Mouse (Mus musculus): ENCODE measurements around the gene Pts.

DNA sequence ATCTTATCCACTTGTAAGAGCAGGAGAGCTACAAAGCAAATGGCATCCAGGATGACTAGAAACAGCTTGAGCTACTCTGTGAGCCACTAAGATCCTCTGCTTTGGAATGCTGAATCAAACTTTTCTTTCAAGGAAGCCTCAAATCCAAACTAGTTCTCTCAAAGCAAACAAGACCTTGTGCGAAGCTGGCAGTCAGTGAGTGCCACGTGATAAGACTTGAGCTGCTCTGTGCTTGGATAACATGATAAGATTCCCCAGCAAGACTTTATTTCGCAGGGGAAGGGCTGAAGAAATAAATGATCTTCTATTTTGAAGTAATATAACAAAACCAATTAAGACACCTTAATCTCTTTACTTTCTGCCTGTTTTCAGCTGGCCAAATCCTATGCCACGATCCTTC lies 37.4 kb upstream of the Pts start:
- no peak for TF ChIP-seq CTCF (IDR thresholded peaks at IDR 0.05; ENCODE audit: extremely low read depth, insufficient read depth, low read length)
- no peak for TF ChIP-seq POLR2A (IDR thresholded peaks at IDR 0.05; ENCODE audit: extremely low read depth, insufficient read depth, low read length)
